Mouse (Mus musculus): ENCODE data around the gene Snrnp35. TPM values are rescaled to one million over a fixed set of nuclear protein-coding genes. Genes with fewer than 3 reads are reported as not detected.
"Not testable (repeated sequence)": the region's sequence is repeated elsewhere in the genome, so short reads cannot be mapped to it uniquely, and the experiment has no call there.

Snrnp35 gene
- polyA plus RNA-seq, 1 experiment from 2014 or later, result 20.7 TPM

DNA sequence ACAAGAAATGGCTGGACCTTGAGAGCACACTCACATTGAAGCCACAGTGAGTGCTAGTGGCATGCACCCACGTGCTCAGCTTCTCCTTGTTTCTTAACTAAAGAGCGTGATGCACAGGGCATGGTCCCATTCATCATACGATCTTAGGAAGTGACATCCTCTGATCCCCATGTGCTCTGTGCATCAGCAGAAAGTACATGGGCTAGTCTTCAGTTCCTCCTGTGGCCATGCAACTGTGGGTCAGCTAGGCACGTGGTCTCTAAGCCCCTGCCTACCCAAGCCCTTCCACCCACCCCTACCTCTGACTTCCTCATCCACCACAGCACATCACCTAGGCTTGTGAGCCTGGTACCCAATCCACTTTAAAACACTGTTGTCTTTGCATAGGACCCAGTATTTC is 9.7 kb downstream of the Snrnp35 start:
- ATAC-seq (ENCODE audit: low FRiP score), result no peak
- Histone ChIP-seq H3K9ac (replicated peaks) (no peak overlapping the region), H3K36me3 (peaks cover 42% of the 10 kb centered on the region)

DNA sequence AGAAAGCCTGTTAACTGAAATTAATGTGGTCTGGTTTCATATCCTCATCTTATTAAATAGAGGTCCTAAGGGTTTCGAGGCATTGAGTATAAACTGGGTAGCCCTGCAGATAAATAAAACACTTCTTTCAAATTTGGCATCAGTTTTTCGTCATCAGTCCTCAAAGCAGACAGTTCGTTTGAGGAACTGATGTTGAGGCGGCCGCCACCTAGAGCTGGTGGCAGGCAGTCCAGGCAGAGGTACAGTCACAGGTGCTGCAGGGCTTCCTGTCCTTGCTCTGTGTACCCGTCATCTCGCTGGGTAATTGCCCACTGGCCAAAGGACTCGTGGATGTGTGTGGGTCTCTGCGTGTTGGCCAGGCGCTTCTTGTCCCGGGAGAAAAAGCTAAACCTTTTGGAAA is 10.5 kb downstream of the Snrnp35 start:
- 88% methylated on average over 11 of the region's 11 CpGs for WGBS
- no peaks in the 10 kb centered on the region for H3K27me3 ChIP-seq (replicated peaks)
- H3K9ac ChIP-seq (replicated peaks), result no peak overlapping the region
- ATAC-seq (ENCODE audit: low FRiP score), result no peak
- no peak overlapping the region for H3K4me3 ChIP-seq (replicated peaks)
- H3K4me1 ChIP-seq, result no peaks in the 10 kb centered on the region
- H3K36me3 ChIP-seq, result peaks cover 42% of the 10 kb centered on the region
- H3K9me3 ChIP-seq (replicated peaks), result no peaks in the 10 kb centered on the region
- H3K27ac ChIP-seq (replicated peaks), result no peak overlapping the region
- H3K4me2 ChIP-seq, result no peak overlapping the region

More for the DNA sequence above, 9.7 kb downstream of the Snrnp35 start:
- 89% methylated on average over 4 of the region's 4 CpGs for WGBS
- no peak overlapping the region for H3K27ac ChIP-seq (replicated peaks)
- H3K4me3 ChIP-seq (replicated peaks), result no peak overlapping the region
- H3K4me1 ChIP-seq, result no peaks in the 10 kb centered on the region
- no peaks in the 10 kb centered on the region for H3K27me3 ChIP-seq (replicated peaks)
- H3K9me3 ChIP-seq (replicated peaks), result no peaks in the 10 kb centered on the region
- no peak overlapping the region for H3K4me2 ChIP-seq

- H3K4me2 ChIP-seq, result no peak overlapping the region
- no peak overlapping the region for H3K9ac ChIP-seq (replicated peaks)
- H3K36me3 ChIP-seq, result peaks cover 45% of the 10 kb centered on the region
- no peaks in the 10 kb centered on the region for H3K9me3 ChIP-seq (replicated peaks)
- ATAC-seq (ENCODE audit: low FRiP score), result no peak
- H3K27ac ChIP-seq (replicated peaks), result no peak overlapping the region
- no peak overlapping the region for H3K4me3 ChIP-seq (replicated peaks)
- 57% methylated on average over 7 of the region's 7 CpGs for WGBS
- H3K4me1 ChIP-seq, result no peaks in the 10 kb centered on the region
- H3K27me3 ChIP-seq (replicated peaks), result no peaks in the 10 kb centered on the region
Measured at GRCm38 (mm10) chr5:124495547-124495946, 12.6 kb downstream of the Snrnp35 start.

DNA sequence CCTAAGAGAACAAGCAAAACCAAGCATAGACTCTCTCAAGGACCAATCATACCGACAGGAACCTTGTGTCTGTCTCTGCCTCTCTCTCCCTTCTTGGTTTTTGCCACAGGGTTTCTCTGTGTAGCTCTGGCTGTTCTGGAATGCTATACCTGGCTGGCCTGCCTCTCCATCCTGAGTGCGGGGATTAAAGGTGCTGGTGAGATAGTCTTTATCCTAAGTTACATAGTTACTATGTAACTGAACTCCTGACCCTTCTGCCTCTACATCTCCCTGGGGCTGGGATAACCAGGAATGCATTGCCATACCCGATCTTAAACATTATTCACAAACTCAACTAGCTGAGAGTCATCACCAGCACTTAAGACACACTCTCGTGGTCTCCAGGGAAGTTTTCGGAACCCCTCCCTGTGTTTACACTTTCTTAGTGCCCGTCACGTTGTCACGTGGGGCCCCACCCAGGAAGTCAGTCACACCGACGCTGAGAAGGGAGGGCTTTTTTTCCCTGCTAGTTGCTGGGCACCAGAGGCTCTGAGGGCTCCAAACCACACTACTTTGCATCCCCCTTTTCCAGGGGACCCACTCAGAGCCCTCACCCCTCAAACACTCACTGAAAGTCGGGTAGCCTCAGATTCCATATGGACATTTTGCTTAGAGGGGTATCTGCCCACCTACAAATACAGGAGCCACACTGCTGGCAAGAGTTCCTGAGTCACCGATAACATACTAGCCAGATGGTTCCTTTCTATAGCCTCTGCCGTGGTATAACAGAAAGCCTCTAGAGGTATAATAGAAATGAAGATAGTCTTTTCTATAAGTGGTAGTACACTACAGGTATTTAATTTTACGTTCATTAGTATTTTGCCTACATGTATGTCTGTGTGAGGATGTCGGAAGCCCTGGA is 13.9 kb downstream of the Snrnp35 start:
- Histone ChIP-seq H3K4me1 (no peaks in the 10 kb centered on the region), H3K4me3 (replicated peaks) (no peak overlapping the region), H3K27me3 (replicated peaks) (no peaks in the 10 kb centered on the region), H3K27ac (replicated peaks) (no peak overlapping the region), H3K9ac (replicated peaks) (no peak overlapping the region), H3K36me3 (peaks cover 45% of the 10 kb centered on the region), H3K9me3 (replicated peaks) (no peaks in the 10 kb centered on the region), H3K4me2 (no peak overlapping the region)
- no peak for ATAC-seq (ENCODE audit: low FRiP score)
- WGBS, result 78% methylated on average over 15 of the region's 15 CpGs

- no peak overlapping the region for H3K4me2 ChIP-seq
- H3K9me3 ChIP-seq (replicated peaks), result no peaks in the 10 kb centered on the region
- no peak overlapping the region for H3K4me3 ChIP-seq (replicated peaks)
- H3K4me1 ChIP-seq, result no peaks in the 10 kb centered on the region
- peaks cover 44% of the 10 kb centered on the region for H3K36me3 ChIP-seq
- H3K27me3 ChIP-seq (replicated peaks), result no peaks in the 10 kb centered on the region
- H3K27ac ChIP-seq (replicated peaks), result no peak overlapping the region
- 80% methylated on average over 9 of the region's 9 CpGs for WGBS
- no peak for ATAC-seq (ENCODE audit: low FRiP score)
- no peak overlapping the region for H3K9ac ChIP-seq (replicated peaks)
Measured at GRCm38 (mm10) chr5:124498221-124498876, 15.4 kb downstream of the Snrnp35 start.

DNA sequence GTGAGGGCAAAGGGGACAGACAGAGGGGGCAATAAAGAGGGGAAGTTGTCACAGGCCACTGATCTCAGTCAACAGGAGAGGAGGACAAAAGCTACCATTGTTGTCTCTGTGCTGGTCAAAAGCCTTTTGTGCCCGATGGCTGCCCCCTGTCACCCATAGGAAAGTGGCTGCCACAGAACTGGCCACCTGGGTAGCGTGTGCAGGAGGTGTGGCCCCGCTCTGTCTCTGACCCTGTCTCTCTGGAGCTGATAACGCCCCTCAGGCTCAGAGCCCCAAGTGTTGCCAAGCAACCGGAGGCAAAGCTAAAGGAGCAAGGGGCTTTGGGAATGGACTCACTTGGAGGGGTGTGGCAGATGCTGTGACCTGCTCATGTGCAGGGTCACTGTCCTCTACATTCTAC is 16.1 kb downstream of the Snrnp35 start:
- Histone ChIP-seq H3K9me3 (replicated peaks) (no peaks in the 10 kb centered on the region), H3K4me1 (no peaks in the 10 kb centered on the region), H3K4me2 (no peak overlapping the region), H3K27me3 (replicated peaks) (no peaks in the 10 kb centered on the region), H3K36me3 (peaks cover 45% of the 10 kb centered on the region), H3K27ac (replicated peaks) (no peak overlapping the region), H3K4me3 (replicated peaks) (no peak overlapping the region), H3K9ac (replicated peaks) (no peak overlapping the region)
- 18% methylated on average over 5 of the region's 5 CpGs for WGBS
- ATAC-seq (ENCODE audit: low FRiP score), result no peak

GRCm38 (mm10) chr5:124500037-124500436 is 17.1 kb downstream of the Snrnp35 start:
- H3K27ac ChIP-seq (replicated peaks); H3K4me3 ChIP-seq (replicated peaks); ATAC-seq (ENCODE audit: low FRiP score); H3K9ac ChIP-seq (replicated peaks); H3K27me3 ChIP-seq (replicated peaks); H3K9me3 ChIP-seq (replicated peaks); H3K4me2 ChIP-seq; H3K4me1 ChIP-seq: not testable (repeated sequence)
- H3K36me3 ChIP-seq, result peaks cover 45% of the 10 kb centered on the region
- WGBS, result 84% methylated on average over 2 of the region's 4 CpGs

DNA sequence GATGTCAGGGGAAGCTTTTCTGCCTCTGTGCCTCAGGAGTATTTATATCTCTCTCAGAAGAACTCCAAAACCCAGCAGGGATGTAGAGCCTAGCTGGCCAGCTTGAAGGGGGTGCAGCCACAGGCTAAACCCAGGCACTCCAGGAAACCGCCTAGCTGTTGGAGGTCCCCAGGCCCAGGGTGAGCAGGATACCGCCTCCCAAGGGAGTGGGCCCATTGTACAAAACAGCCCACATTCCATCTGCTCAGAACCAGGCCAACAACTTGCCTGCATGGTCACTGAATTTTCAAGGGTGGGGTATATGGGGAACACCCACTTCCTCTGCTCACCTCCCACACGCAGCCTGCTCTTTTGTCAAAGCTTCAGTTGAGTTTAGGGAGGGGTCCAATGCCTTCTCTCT is 17.6 kb downstream of the Snrnp35 start:
- Histone ChIP-seq H3K27ac (replicated peaks) (no peak overlapping the region), H3K27me3 (replicated peaks) (no peaks in the 10 kb centered on the region), H3K9me3 (replicated peaks) (no peaks in the 10 kb centered on the region), H3K36me3 (peaks cover 41% of the 10 kb centered on the region), H3K4me2 (no peak overlapping the region), H3K4me1 (no peaks in the 10 kb centered on the region), H3K9ac (replicated peaks) (no peak overlapping the region), H3K4me3 (replicated peaks) (no peak overlapping the region)
- 91% methylated on average over 3 of the region's 3 CpGs for WGBS
- ATAC-seq (ENCODE audit: low FRiP score), result no peak

DNA sequence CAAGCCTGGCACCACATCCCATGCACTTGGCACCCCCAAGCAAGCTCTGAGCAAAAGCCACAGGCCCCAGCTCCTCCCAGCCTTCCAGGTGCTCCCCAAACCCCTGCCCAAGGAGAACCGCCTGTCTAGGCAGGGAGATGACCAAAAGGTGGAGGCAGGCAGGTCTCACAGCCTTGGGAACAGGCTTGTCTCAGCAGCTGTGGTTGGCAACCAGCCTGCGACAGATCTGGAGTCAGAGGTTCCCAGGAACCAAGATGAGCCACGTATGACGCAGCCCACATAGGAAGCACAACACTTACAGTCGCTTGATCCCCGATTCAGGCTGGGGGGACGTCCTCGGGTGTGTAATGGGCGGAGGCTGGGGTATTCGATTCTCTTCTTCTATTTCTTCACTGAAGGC is 18.6 kb downstream of the Snrnp35 start:
- H3K4me2 ChIP-seq, result no peak overlapping the region
- H3K4me3 ChIP-seq (replicated peaks), result no peak overlapping the region
- no peaks in the 10 kb centered on the region for H3K4me1 ChIP-seq
- H3K27ac ChIP-seq (replicated peaks), result no peak overlapping the region
- H3K27me3 ChIP-seq (replicated peaks), result no peaks in the 10 kb centered on the region
- WGBS, result 95% methylated on average over 10 of the region's 10 CpGs
- H3K36me3 ChIP-seq, result peaks cover 39% of the 10 kb centered on the region
- no peak for ATAC-seq (ENCODE audit: low FRiP score)
- no peak overlapping the region for H3K9ac ChIP-seq (replicated peaks)
- no peaks in the 10 kb centered on the region for H3K9me3 ChIP-seq (replicated peaks)

- H3K4me3 ChIP-seq (replicated peaks), result no peak overlapping the region
- H3K9ac ChIP-seq (replicated peaks), result no peak overlapping the region
- H3K27me3 ChIP-seq (replicated peaks), result no peaks in the 10 kb centered on the region
- no peak for ATAC-seq (ENCODE audit: low FRiP score)
- no peak overlapping the region for H3K27ac ChIP-seq (replicated peaks)
- H3K4me2 ChIP-seq, result no peak overlapping the region
- 71% methylated on average over 14 of the region's 14 CpGs for WGBS
- H3K4me1 ChIP-seq, result peaks cover 5% of the 10 kb centered on the region; the same call in 1 of the 2 replicates
- no peaks in the 10 kb centered on the region for H3K9me3 ChIP-seq (replicated peaks)
- H3K36me3 ChIP-seq, result peaks cover 37% of the 10 kb centered on the region
Measured at GRCm38 (mm10) chr5:124503742-124504141, 20.8 kb downstream of the Snrnp35 start.

DNA sequence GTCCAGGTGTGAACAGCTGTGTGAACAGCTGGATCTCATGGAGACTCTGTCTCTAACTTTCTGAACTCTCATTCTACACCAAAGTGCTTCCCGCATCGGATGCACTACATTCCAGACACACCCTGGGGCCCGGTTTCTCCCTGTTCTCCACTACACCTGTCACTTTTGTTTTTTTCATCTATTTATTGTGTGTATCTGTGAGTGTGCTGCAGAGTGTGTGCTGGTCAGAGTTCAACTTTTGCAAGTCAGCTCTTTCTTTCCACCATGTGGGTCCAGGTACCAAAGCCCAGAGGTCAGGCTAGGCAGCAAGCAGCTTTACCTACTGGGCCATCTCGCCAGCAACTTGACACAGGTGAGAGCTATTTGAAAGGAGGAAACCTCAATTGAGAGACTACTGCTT is 22.3 kb downstream of the Snrnp35 start:
- Histone ChIP-seq H3K9ac (replicated peaks) (no peak overlapping the region), H3K27me3 (replicated peaks) (no peaks in the 10 kb centered on the region), H3K27ac (replicated peaks) (no peak overlapping the region), H3K4me3 (replicated peaks) (no peak overlapping the region), H3K4me2 (no peak overlapping the region), H3K4me1 (peaks cover 5% of the 10 kb centered on the region; the same call in 1 of the 2 replicates), H3K9me3 (replicated peaks) (no peaks in the 10 kb centered on the region), H3K36me3 (peaks cover 40% of the 10 kb centered on the region)
- no peak for ATAC-seq (ENCODE audit: low FRiP score)
- WGBS, result 93% methylated on average over 4 of the region's 4 CpGs

Data from neural tube, embryonic 15.5 days (tissue).